Mouse (Mus musculus) liver, embryonic 12.5 days (tissue): ENCODE results near the gene Col19a1. TPM values are rescaled to one million over a fixed set of nuclear protein-coding genes. Genes with fewer than 3 reads are reported as not detected.

Experiments
- ATAC-seq: fragments of 200-750 bp; cut with Nextera tagmentation; 2 replicates; pipeline ENCODE4 v1.8.0; 2017; ENCODE audit warnings: moderate number of reproducible peaks, mild to moderate bottlenecking, moderate library complexity
- H3K27ac ChIP-seq: fragments of 300-500 bp; sonication (generic); 2 replicates; pipeline ENCODE4 v1.5.1; 2016; ENCODE audit warnings: mild to moderate bottlenecking
- H3K27me3 ChIP-seq: fragments of 300-500 bp; sonication (generic); replicated peaks from 2 replicates; pipeline ENCODE4 v1.6.1; 2016; ENCODE audit warnings: mild to moderate bottlenecking, moderate library complexity
- H3K36me3 ChIP-seq: fragments of 300-500 bp; sonication (generic); 2 replicates; pipeline ENCODE4 v1.6.1; 2016; ENCODE audit warnings: mild to moderate bottlenecking, moderate library complexity
- H3K4me1 ChIP-seq: fragments of 300-500 bp; sonication (generic); 2 replicates; pipeline ENCODE4 v1.6.1; 2016
- H3K4me2 ChIP-seq: fragments of 300-500 bp; sonication (generic); 2 replicates; pipeline ENCODE4 v1.6.1; 2016; ENCODE audit warnings: mild to moderate bottlenecking, moderate library complexity
- H3K4me3 ChIP-seq: fragments of 300-500 bp; sonication (generic); 2 replicates; pipeline ENCODE4 v1.5.1; 2016; ENCODE audit warnings: mild to moderate bottlenecking, moderate library complexity
- H3K9ac ChIP-seq: fragments of 300-500 bp; sonication (generic); 2 replicates; pipeline ENCODE4 v1.6.1; 2016; ENCODE audit warnings: mild to moderate bottlenecking, moderate library complexity
- H3K9me3 ChIP-seq: fragments of 300-500 bp; sonication (generic); replicated peaks from 2 replicates; pipeline ENCODE4 v1.6.1; 2016; ENCODE audit warnings: mild to moderate bottlenecking, moderate library complexity
- WGBS: fragments of 180-500 bp; shearing (Covaris S2); methylation state at CpG from one replicate; pipeline ENCODE4 v1.1.7; 2016; ENCODE audit not compliant: insufficient replicate concordance; 5-methylcytosine and 5-hydroxymethylcytosine counted together
- polyA plus RNA-seq: library from polyadenylated mRNA; unstranded; fragments of >200 nt; fragmentation: Nextera tagmentation; extraction: Ambion mirVana; gene quantifications from 2 replicates; pipeline ENCODE4 v1.2.1, GENCODE M21; 2016

Gene Col19a1
- polyA plus RNA-seq, 1 experiment from 2014 or later, result not detected

DNA sequence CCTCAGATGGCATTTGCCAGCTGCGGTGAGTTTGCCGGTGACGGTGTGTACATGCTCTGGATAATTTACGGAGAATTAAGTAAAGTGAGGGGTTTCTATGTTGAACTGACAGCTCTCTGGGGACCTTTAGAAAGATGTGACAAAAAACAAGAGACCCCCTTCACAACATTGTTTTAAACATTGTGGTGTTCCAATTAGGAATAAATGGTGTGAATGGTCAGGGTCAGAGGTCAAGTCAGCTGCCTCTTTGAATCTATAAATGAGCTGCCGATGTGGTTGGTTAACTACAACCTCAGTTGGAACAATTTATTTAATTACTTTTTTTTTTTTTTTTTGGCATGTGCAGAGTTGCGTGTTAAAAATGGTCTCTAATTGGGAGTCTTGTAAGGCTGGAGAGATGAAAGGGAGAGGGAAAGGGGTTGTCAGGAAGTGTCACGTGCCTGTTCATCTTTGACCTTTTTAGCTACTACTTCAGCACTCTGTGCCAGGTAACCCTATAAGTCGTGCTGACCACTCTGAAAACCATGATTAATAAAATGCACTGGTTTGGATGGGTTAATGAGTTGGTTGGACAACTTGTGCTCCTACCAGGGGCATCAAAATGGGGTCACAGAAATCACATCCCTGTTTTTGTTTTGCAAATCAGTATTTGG lies 347.1 kb downstream of the Col19a1 start:
- 74% methylated on average over 8 of the region's 8 CpGs for WGBS
- H3K27ac ChIP-seq, result no peak overlapping the region
- H3K36me3 ChIP-seq, result no peaks in the 10 kb centered on the region
- H3K4me2 ChIP-seq, result no peak overlapping the region
- H3K9me3 ChIP-seq, result no peaks in the 10 kb centered on the region
- no peaks in the 10 kb centered on the region for H3K4me1 ChIP-seq
- no peaks in the 10 kb centered on the region for H3K27me3 ChIP-seq
- no peak overlapping the region for H3K4me3 ChIP-seq
- no peak for ATAC-seq
- no peak overlapping the region for H3K9ac ChIP-seq

DNA sequence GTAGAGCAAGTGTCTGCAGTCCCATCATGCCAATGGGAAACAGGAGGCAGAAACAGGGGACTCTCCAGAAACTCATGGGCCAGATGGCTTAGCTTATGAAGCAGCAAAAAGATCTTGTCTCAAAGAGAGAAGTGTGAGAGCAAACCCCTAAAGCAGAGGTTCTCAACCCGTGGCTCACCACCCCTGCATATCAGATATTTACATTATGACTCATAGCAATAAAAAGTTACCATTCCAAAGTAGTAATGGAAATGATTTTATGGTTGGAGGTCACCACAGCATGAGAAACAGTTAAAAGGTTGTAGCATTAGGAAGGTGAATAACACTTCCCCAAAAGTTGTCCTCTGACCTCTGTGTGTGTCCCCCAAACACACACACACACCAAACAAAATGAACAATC lies 350.9 kb downstream of the Col19a1 start:
- H3K36me3 ChIP-seq, result no peaks in the 10 kb centered on the region
- no peak overlapping the region for H3K27ac ChIP-seq
- WGBS, result 25% methylated on average over 1 of the region's 1 CpGs

DNA sequence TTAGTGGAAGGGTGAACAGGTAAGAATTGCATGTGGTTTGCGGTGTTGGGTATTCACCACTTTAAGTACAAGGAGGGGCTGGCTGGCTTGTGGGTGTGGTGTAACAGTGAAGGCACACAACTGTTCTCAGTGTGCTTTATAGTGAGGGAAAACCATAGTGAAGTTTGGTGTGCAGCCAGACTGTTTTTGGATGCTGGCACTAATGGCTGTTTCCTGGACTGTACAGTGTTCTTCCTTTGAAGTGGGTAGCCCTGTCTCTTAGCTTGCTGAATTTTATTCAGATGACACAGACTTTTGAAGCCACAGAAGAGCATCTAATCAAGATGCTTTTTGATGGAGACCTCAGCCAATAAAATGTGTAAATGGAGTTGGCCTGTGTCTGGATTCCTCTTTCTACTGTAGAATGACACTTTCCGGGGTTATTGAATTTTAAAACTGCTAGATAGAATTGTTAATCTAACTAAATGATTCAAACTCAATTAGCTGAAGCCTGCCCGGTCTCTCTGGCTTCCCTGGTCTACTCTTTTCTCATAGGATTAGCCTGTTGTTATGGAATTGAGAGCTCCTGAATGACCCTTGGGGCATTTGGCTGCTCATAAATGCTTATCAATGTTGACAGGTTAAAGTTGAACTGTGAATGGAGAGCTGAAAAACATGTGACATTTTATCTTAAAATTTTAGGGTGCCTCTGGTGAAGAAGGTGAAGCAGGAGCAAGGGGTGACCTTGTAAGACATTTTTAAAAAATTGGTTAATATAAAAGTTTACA lies 355.6 kb downstream of the Col19a1 start:
- H3K9ac ChIP-seq, result no peak overlapping the region
- no peaks in the 10 kb centered on the region for H3K36me3 ChIP-seq
- H3K9me3 ChIP-seq, result no peaks in the 10 kb centered on the region
- no peaks in the 10 kb centered on the region for H3K4me1 ChIP-seq
- no peak overlapping the region for H3K27ac ChIP-seq
- no peak overlapping the region for H3K4me3 ChIP-seq
- no peaks in the 10 kb centered on the region for H3K27me3 ChIP-seq
- no peak for ATAC-seq
- no peak overlapping the region for H3K4me2 ChIP-seq
- 62% methylated on average over 3 of the region's 3 CpGs for WGBS

More for the DNA sequence above, 350.9 kb downstream of the Col19a1 start:
- Histone ChIP-seq H3K4me3 (no peak overlapping the region), H3K27me3 (no peaks in the 10 kb centered on the region), H3K9me3 (no peaks in the 10 kb centered on the region), H3K4me2 (no peak overlapping the region), H3K9ac (no peak overlapping the region), H3K4me1 (no peaks in the 10 kb centered on the region)
- no peak for ATAC-seq

DNA sequence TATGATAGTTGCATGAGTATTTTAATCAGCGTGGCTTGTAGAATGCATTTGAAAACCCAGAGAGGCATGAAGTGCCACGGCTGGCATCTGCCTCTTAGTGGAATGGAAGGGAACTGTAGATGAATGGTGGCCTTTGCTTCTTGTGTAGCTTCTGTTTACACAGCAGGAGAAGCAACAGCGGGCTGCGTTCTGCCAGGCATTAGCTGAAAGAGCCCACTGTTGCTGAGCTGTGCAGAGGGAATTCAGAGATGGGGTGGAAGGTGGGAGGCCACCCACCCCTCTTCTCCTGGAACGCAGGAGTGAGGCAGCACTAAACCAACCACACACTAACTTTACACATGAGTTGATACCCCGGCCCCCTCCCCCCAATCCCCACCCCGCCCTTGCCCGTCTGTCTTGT lies 356.8 kb downstream of the Col19a1 start:
- H3K9me3 ChIP-seq, result no peaks in the 10 kb centered on the region

DNA sequence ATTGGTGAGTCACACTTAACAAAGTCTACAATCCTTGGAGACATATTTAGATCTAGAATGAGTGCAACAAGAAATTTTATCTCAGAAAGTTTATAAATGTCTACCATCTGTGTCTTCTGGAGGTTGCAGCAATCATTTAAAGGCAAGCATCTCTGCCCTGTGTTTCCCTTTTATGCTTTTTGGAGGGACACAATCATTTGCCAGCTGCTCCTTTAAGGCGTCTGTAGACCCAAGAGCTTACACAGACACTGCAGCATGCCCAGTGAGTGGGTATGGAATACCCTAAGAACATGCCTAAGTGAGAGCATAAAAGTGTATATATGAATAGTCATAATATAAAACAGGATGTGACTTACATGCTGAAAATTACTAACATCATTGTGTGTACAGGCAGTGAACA lies 357.7 kb downstream of the Col19a1 start:
- ATAC-seq, result no peak
- Histone ChIP-seq H3K9ac (no peak overlapping the region), H3K27ac (no peak overlapping the region), H3K27me3 (no peaks in the 10 kb centered on the region), H3K9me3 (no peaks in the 10 kb centered on the region), H3K4me2 (no peak overlapping the region), H3K4me3 (no peak overlapping the region), H3K36me3 (no peaks in the 10 kb centered on the region), H3K4me1 (no peaks in the 10 kb centered on the region)
- 53% methylated on average over 1 of the region's 1 CpGs for WGBS

More for the DNA sequence above, 356.8 kb downstream of the Col19a1 start:
- WGBS, result 46% methylated on average over 8 of the region's 8 CpGs
- no peaks in the 10 kb centered on the region for H3K4me1 ChIP-seq
- H3K4me3 ChIP-seq, result no peak overlapping the region
- no peaks in the 10 kb centered on the region for H3K36me3 ChIP-seq
- no peak overlapping the region for H3K27ac ChIP-seq
- no peak overlapping the region for H3K9ac ChIP-seq
- H3K27me3 ChIP-seq, result no peaks in the 10 kb centered on the region
- ATAC-seq, result no peak
- 0 out of 2 replicates have a peak overlapping the region, but pooled peaks have one; percentile 14 for H3K4me2 ChIP-seq

DNA sequence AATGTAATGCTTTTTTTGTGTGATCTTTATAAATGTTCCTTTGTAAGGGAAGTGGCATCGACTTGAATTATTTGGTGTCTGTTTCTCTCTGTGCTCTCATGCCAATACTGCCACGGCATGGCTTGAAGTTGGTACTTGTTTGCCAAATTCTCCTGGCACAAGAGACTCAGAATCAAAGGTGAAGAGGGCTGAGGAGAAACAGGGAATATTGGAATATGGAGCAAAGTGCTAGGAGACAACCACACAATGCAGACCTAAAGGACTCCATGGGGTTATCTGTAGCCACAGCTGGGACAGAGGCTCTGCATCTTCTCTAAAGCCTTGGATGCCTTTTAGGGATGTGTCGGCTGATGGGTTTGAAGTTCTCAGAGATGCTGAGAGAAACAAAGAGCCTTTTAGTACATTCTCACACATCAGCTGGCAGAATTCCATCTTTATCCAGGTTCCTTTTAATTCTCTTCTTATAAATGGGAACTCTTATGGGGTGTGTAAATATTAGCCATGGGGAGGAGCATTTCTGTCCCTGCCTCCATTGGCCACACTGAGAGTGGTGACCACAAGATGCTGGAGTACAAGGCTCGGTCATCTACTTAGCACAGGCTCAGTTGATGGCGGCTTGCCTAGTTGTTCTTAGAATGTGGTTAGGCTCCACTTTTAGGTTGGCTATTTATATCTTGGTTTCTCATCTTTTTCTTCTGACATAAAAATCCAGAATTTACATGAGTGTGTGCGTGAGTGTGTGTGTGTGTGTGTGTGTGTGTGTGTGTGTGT lies 360.1 kb downstream of the Col19a1 start:
- WGBS, result 58% methylated on average over 6 of the region's 6 CpGs

DNA sequence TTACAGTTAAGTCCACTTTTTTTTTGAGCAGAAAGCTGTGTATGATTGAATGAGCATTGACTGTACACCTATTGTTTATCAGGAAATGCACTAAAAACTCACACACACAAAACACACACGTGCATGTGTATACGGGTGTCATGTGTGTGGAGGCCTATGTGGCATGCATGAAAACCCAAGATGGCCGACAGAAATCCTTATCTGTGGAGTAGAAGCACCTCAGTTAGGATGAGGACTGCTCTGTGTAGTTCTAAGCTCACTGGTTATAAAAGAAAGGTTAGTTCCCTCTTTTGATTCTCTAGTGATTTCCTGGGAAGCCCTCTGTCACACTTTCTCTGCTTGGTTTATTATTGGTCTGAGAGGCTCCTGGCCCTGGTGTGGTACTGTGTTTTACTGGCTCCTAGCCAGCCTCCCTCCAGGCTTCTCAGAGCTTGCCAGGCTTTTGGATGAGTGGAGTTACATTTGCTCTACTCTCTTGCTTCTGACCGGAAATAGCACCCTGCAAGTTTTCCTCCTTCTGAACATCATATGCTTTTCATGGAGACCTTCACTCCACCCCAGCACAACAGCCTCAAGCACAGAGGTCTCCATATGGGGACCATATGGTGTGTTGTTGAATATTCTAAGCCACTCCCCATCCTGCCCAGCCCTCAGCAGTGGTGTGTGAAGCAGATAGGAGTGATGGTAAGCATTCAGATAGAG lies 361.3 kb downstream of the Col19a1 start:
- H3K9me3 ChIP-seq, result no peaks in the 10 kb centered on the region
- H3K4me3 ChIP-seq, result no peak overlapping the region
- H3K27ac ChIP-seq, result no peak overlapping the region
- no peaks in the 10 kb centered on the region for H3K4me1 ChIP-seq
- ATAC-seq, result no peak
- H3K27me3 ChIP-seq, result no peaks in the 10 kb centered on the region
- WGBS, result 67% methylated on average over 4 of the region's 4 CpGs
- no peak overlapping the region for H3K9ac ChIP-seq
- H3K4me2 ChIP-seq, result no peak overlapping the region
- H3K36me3 ChIP-seq, result no peaks in the 10 kb centered on the region

More for the DNA sequence above, 360.1 kb downstream of the Col19a1 start:
- H3K4me2 ChIP-seq, result no peak overlapping the region
- no peak overlapping the region for H3K27ac ChIP-seq
- H3K27me3 ChIP-seq, result no peaks in the 10 kb centered on the region
- H3K9me3 ChIP-seq, result no peaks in the 10 kb centered on the region
- no peaks in the 10 kb centered on the region for H3K4me1 ChIP-seq
- ATAC-seq, result no peak
- no peak overlapping the region for H3K4me3 ChIP-seq
- H3K9ac ChIP-seq, result no peak overlapping the region
- no peaks in the 10 kb centered on the region for H3K36me3 ChIP-seq

DNA sequence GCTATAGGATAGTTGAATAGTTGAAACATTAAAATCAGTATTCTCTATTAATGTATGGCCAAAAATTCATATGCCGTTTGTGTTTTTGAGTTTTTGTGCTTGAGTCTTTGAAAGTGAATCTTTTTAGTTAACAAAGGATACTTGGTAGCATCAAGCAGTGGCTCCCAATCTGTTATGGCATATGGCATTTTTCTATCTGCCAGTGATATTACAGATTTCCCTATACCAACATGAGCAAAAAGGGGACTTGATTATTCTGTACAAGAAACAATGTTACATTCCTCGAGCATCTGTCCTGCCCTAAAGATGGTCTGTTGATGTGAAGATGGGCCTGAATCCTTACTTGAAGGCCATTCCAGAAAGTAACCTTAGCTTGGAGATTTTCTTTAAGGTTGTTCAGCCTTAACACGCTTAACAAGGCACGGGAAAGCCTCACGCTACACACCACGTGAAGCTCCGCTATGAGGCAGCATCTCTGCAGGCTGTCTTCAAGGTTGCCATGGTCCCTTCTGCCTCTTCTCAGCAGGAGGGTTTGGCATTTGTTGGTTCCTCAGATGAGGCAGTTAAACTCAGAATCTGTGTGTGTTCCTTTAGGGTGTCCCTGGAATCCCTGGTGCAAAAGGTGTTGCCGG lies 364.2 kb downstream of the Col19a1 start:
- no peak overlapping the region for H3K9ac ChIP-seq
- H3K27me3 ChIP-seq, result no peaks in the 10 kb centered on the region
- no peak overlapping the region for H3K4me2 ChIP-seq
- H3K4me3 ChIP-seq, result no peak overlapping the region
- no peaks in the 10 kb centered on the region for H3K36me3 ChIP-seq
- no peak for ATAC-seq
- no peak overlapping the region for H3K27ac ChIP-seq
- WGBS, result 70% methylated on average over 8 of the region's 8 CpGs
- H3K4me1 ChIP-seq, result no peaks in the 10 kb centered on the region
- H3K9me3 ChIP-seq, result no peaks in the 10 kb centered on the region

DNA sequence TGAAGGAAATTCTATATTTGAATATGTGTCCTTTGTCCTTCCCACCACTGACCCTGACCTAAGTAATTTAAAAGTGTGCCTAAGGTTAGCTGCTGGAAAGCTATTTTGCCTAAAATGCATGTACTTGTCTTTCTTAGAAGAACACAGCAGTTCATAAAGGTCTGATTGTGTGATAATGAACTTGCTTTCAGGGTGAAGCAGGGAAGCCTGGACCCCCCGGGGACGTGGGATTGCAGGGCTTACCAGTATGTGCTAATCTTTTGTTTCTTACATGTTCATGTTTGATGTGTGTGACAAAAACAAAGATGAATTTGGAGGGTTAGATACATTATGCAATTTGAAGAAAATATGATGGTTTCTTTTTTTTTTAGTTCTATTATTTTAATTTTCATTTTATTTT lies 365.0 kb downstream of the Col19a1 start:
- no peak overlapping the region for H3K27ac ChIP-seq
- no peak overlapping the region for H3K9ac ChIP-seq
- no peaks in the 10 kb centered on the region for H3K4me1 ChIP-seq
- no peaks in the 10 kb centered on the region for H3K27me3 ChIP-seq
- no peaks in the 10 kb centered on the region for H3K36me3 ChIP-seq
- H3K4me3 ChIP-seq, result no peak overlapping the region
- H3K4me2 ChIP-seq, result no peak overlapping the region
- no peak for ATAC-seq
- no peaks in the 10 kb centered on the region for H3K9me3 ChIP-seq
- WGBS, result 73% methylated on average over 2 of the region's 2 CpGs

DNA sequence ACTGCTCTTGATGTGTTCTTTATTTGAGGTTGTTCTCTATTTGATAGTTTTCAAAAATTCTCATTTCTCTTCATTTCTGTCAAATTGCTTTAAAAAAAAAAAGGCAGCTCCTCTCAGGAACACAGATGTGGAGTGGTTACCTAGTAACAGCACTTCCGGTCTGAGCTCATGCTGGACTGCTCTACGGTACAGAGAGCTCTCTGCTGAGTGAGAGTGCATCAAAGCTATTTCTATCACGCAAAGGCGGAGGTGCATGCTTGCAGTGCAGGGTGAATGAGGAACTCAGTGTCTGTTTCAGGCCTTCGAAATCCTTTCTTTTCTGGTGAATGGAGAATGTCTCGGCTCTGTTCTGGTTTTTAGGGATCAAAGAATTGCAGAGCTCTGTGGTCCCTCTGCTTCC lies 368.2 kb downstream of the Col19a1 start:
- H3K36me3 ChIP-seq, result no peaks in the 10 kb centered on the region
- H3K9me3 ChIP-seq, result no peaks in the 10 kb centered on the region
- H3K9ac ChIP-seq, result no peak overlapping the region
- no peak for ATAC-seq
- no peak overlapping the region for H3K27ac ChIP-seq
- H3K4me1 ChIP-seq, result no peaks in the 10 kb centered on the region
- no peak overlapping the region for H3K4me3 ChIP-seq
- no peak overlapping the region for H3K4me2 ChIP-seq
- WGBS, result 68% methylated on average over 6 of the region's 6 CpGs
- H3K27me3 ChIP-seq, result no peaks in the 10 kb centered on the region
